Mouse (Mus musculus) heart, postnatal 10 days (tissue): ENCODE results near the gene Ddhd1. TPM values are rescaled to one million over a fixed set of nuclear protein-coding genes. Genes with fewer than 3 reads are reported as not detected.

ENCODE experiments used
- microRNA-seq, 2 experiments: library from miRNA; unstranded; fragments of <30 nt; microRNA quantifications; one replicate each; pipeline ENCODE4 v1.2.0; 2022
- total RNA-seq, 2 experiments: library from RNA; stranded (reverse); gene quantifications; 2 replicates each; pipeline ENCODE4 v1.2.3; 2021

Gene Ddhd1
- total RNA-seq, 2 experiments from 2014 or later: 12.7 TPM

Small RNA genes lying within 50 kb of the gene (microRNA-seq; reads per million reads assigned to microRNA genes)
- gene Mir5131: 0.47 to 3.5 reads per million in 2 experiments

Other genes with a start within 250 kb of the Ddhd1 start
- gene Fermt2, start 128.0 kb downstream of the Ddhd1 start, total RNA-seq: 100 to 1,000 TPM; 301 to 312 TPM